ENCODE assay signal across 9 mouse cellular contexts in the genomic region with DNA sequence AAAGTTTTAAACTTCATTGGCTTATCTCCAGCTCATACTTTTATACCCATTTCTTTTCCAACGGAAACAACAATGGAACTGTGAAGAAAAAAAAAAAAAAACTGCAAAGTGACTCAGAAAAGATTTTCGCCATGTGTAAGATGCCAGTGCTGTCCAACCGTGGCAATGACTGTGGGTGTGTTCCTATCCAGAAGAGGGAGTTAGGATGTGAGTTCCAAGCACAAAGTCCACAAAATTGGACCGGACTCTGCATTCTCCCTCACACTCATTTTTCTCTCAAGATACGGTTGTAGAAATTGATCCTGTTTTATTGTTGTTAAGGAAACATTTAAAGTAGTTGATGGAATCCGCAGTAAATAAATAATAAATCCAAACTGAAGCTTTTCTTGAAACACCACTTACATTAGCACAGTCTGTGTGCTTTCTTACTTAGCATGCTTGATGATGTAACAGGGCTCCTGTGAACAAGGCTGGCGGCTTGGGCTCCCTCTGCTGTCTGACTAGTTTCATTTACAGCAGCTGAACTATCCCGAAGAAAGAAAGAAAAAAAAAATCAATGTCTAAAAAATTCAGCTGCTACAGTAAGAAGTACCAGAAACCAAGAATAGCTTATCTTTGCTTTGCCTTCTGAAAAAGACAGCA. TPM values are rescaled to one million over a fixed set of nuclear protein-coding genes. Genes with fewer than 3 reads are reported as not detected.
DNase-seq lines count a peak whose midpoint lies in the region; ATAC-seq and TF ChIP-seq lines count a peak whose summit lies in the region.
"Had no signal": no experiment of that assay in that cellular context is flagged by ENCODE, and none has a peak within 500 bp of the region (broad histone marks: within the 10 kb centered on the region; RNA-seq: fewer than 3 reads in every experiment).

No protein-coding gene starts in this region.

- no peaks in the 10 kb centered on the region for H3K4me1 ChIP-seq in hindbrain, postnatal 0 days (ENCODE audit: insufficient read depth, low read length)
- no peaks in the 10 kb centered on the region for H3K4me1 ChIP-seq in neural tube, embryonic 13.5 days (replicated peaks)

- 48% methylated on average over 8 of the region's 8 CpGs for WGBS in hindbrain, postnatal 0 days
- 56% methylated on average over 8 of the region's 8 CpGs for WGBS in neural tube, embryonic 13.5 days

- H3K4me3 ChIP-seq in hindbrain, postnatal 0 days (ENCODE audit: low read length), result no peak overlapping the region
- no peak overlapping the region for H3K4me3 ChIP-seq in neural tube, embryonic 13.5 days

- H3K27ac ChIP-seq in hindbrain, postnatal 0 days, result no peak overlapping the region
- H3K27ac ChIP-seq in neural tube, embryonic 13.5 days (replicated peaks), result no peak overlapping the region

- peak; percentile 78 for TF ChIP-seq CTCF in hindbrain, postnatal 0 days (IDR thresholded peaks at IDR 0.05; ENCODE audit: low read depth)

- no peak overlapping the region for H3K9ac ChIP-seq in hindbrain, postnatal 0 days (replicated peaks; ENCODE audit: low read length)
- H3K9ac ChIP-seq in neural tube, embryonic 13.5 days, result no peak overlapping the region

- DNase-seq in cerebellum, adult 18-20 months, result peak; percentile 25 to 33
- DNase-seq in cerebellum, adult 8-10 months, result no peak
- DNase-seq in A20 (ENCODE audit: low read depth, low spot score), result peak; percentile 68
- peak; percentile 75 for DNase-seq in embryo, embryonic 11 days
- DNase-seq in hindbrain, postnatal 0 days (ENCODE audit: low spot score), result peak; percentile 89
- peak; percentile 27 to 67 for DNase-seq in left cerebral cortex, adult 9 months (ENCODE audit: low spot score in 2 of 2)
- no peak for DNase-seq in urinary bladder, adult 18-20 months (ENCODE audit: low spot score in 2 of 2)

- no peaks in the 10 kb centered on the region for H3K27me3 ChIP-seq in hindbrain, postnatal 0 days (ENCODE audit: insufficient read depth, low read length)
- H3K27me3 ChIP-seq in neural tube, embryonic 13.5 days, result no peaks in the 10 kb centered on the region
- H3K27me3 ChIP-seq: CH12.LX had no signal

- H3K36me3 ChIP-seq in hindbrain, postnatal 0 days (ENCODE audit: insufficient read depth, low read length), result no peaks in the 10 kb centered on the region
- no peaks in the 10 kb centered on the region for H3K36me3 ChIP-seq in neural tube, embryonic 13.5 days

- ATAC-seq in hindbrain, postnatal 0 days, result peak; percentile 86; the same call in 1 of the 2 replicates
- ATAC-seq in neural tube, embryonic 13.5 days (ENCODE audit: low read depth), result peak; percentile 72

- H3K9me3 ChIP-seq in hindbrain, postnatal 0 days (ENCODE audit: low read length), result no peaks in the 10 kb centered on the region
- H3K9me3 ChIP-seq in neural tube, embryonic 13.5 days, result no peaks in the 10 kb centered on the region

- 0 out of 2 replicates have a peak overlapping the region, but pooled peaks have one; percentile 21 for H3K4me2 ChIP-seq in hindbrain, postnatal 0 days (ENCODE audit: low read depth, low read length)
- H3K4me2 ChIP-seq in neural tube, embryonic 13.5 days, result no peak overlapping the region

RNA-seq across cellular contexts. Expression of gene Ncam2, which starts 25.1 kb away (rescaled TPM):
- total RNA-seq in hindbrain, postnatal 0 days (2014; rRNA removed), result 54.0 and 54.6 TPM in 2 replicates
- polyA plus RNA-seq in hindbrain, postnatal 0 days (2015; fragmentation: Nextera tagmentation; extraction: Ambion mirVana), result 26.8 and 28.1 TPM in 2 replicates
- 21.1 and 23.1 TPM in 2 replicates for polyA plus RNA-seq in neural tube, embryonic 13.5 days (2015; fragmentation: Nextera tagmentation; extraction: Ambion mirVana)
- total RNA-seq: CH12.LX had no signal

Comparison
In these comparisons a context has a peak if more than half of its experiments do, and no peak if none do; other contexts are left out.
1. DNase-seq: peak in cerebellum, adult 18-20 months (2 of 2), A20 (single experiment), embryo, embryonic 11 days (single experiment), hindbrain, postnatal 0 days (single experiment) and left cerebral cortex, adult 9 months (2 of 2); none in cerebellum, adult 8-10 months (single experiment) and urinary bladder, adult 18-20 months (0 of 2).